Mouse (Mus musculus) heart, embryonic 15.5 days (tissue): ENCODE measurements around the gene Olfr878. TPM values are rescaled to one million over a fixed set of nuclear protein-coding genes. Genes with fewer than 3 reads are reported as not detected.

Source experiments
- ATAC-seq: fragments of 200-750 bp; cut with Nextera tagmentation; replicated peaks from 2 replicates; pipeline ENCODE4 v1.8.0; 2017; ENCODE audit warnings: low read depth, moderate TSS enrichment; ENCODE audit not compliant: insufficient number of reproducible peaks, insufficient read depth, low FRiP score
- H3K27ac ChIP-seq: fragments of 300-500 bp; sonication (generic); 2 replicates; pipeline ENCODE4 v1.5.1; 2015; ENCODE audit warnings: mild to moderate bottlenecking, inconsistent platforms
- H3K27me3 ChIP-seq: fragments of 300-500 bp; sonication (generic); 2 replicates; pipeline ENCODE4 v1.6.1; 2015; ENCODE audit warnings: inconsistent platforms
- H3K36me3 ChIP-seq: fragments of 300-500 bp; sonication (generic); 2 replicates; pipeline ENCODE4 v1.6.1; 2015; ENCODE audit warnings: mild to moderate bottlenecking, inconsistent platforms
- H3K4me1 ChIP-seq: fragments of 300-500 bp; sonication (generic); replicated peaks from 2 replicates; pipeline ENCODE4 v1.6.1; 2015; ENCODE audit warnings: inconsistent platforms
- H3K4me2 ChIP-seq: fragments of 300-500 bp; sonication (generic); 2 replicates; pipeline ENCODE4 v1.6.1; 2015; ENCODE audit warnings: inconsistent platforms, mild to moderate bottlenecking, moderate library complexity
- H3K4me3 ChIP-seq: fragments of 300-500 bp; sonication (generic); 2 replicates; pipeline ENCODE4 v1.5.1; 2015; ENCODE audit warnings: mild to moderate bottlenecking, inconsistent platforms
- H3K9ac ChIP-seq: fragments of 300-500 bp; sonication (generic); 2 replicates; pipeline ENCODE4 v1.6.1; 2015; ENCODE audit warnings: mild to moderate bottlenecking, inconsistent platforms
- H3K9me3 ChIP-seq: fragments of 300-500 bp; sonication (generic); replicated peaks from 2 replicates; pipeline ENCODE4 v1.6.1; 2016; ENCODE audit warnings: inconsistent platforms
- WGBS: fragments of 180-500 bp; shearing (Covaris S2); methylation state at CpG from one replicate; pipeline ENCODE4 v1.1.7; 2015; ENCODE audit warnings: mixed read lengths; 5-methylcytosine and 5-hydroxymethylcytosine counted together
- polyA plus RNA-seq: library from polyadenylated mRNA; unstranded; fragments of >200 nt; fragmentation: Nextera tagmentation; extraction: Ambion mirVana; gene quantifications from 2 replicates; pipeline ENCODE4 v1.2.1, GENCODE M21; 2015

Olfr878 gene
- polyA plus RNA-seq, 1 experiment from 2014 or later: not detected

- H3K36me3 ChIP-seq: no peaks in the 10 kb centered on the region
- no peaks in the 10 kb centered on the region for H3K9me3 ChIP-seq
- no peaks in the 10 kb centered on the region for H3K27me3 ChIP-seq
- H3K4me3 ChIP-seq: no peak overlapping the region
- no peak overlapping the region for H3K9ac ChIP-seq
- H3K4me1 ChIP-seq: no peaks in the 10 kb centered on the region
- no peak for ATAC-seq
- H3K27ac ChIP-seq: no peak overlapping the region
- no peak overlapping the region for H3K4me2 ChIP-seq
Measured at GRCm38 (mm10) chr9:37934146-37934545, 16.5 kb downstream of the Olfr878 start.

DNA sequence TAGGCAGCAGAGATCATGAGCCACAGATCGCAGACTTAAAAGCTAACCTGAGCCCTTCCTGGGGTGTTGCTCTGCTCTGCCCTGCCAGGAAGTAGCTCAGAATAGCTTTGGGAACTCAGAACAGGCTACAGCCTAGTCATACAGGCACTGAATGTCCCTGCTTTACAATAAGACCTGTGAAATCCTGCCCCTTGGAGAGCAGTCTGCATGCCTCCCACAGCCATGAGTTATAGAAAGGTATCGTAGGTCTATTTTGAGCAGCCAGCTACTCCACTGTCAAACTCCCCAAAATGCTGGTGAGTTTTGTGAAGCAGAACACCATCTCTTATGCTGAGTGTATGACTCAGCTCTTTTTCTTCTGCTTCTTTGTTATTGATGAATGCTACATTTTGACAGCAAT is 23.5 kb downstream of the Olfr878 start:
- no peaks in the 10 kb centered on the region for H3K27me3 ChIP-seq
- WGBS: 84% methylated on average over 2 of the region's 2 CpGs
- no peak overlapping the region for H3K4me3 ChIP-seq
- H3K36me3 ChIP-seq: no peaks in the 10 kb centered on the region
- no peak overlapping the region for H3K27ac ChIP-seq
- no peaks in the 10 kb centered on the region for H3K4me1 ChIP-seq
- H3K9me3 ChIP-seq: no peaks in the 10 kb centered on the region
- no peak overlapping the region for H3K9ac ChIP-seq
- H3K4me2 ChIP-seq: no peak overlapping the region
- ATAC-seq: no peak

Other genes starting within 250 kb of the Olfr878 start
- 0.05 and 0.08 TPM in 2 replicates for gene Panx3, start 248.6 kb upstream of the Olfr878 start, polyA plus RNA-seq
- not detected in 2 replicates for gene Olfr160, start 201.6 kb upstream of the Olfr878 start, polyA plus RNA-seq
- not detected in 2 replicates for gene Olfr874, start 172.7 kb upstream of the Olfr878 start, polyA plus RNA-seq
- gene Olfr875, start 146.0 kb upstream of the Olfr878 start, polyA plus RNA-seq: not detected in 2 replicates
- not detected in 2 replicates for gene Olfr876, start 114.8 kb upstream of the Olfr878 start, polyA plus RNA-seq
- gene Olfr877, start 63.6 kb upstream of the Olfr878 start, polyA plus RNA-seq: not detected in 2 replicates
- not detected in 2 replicates for gene Olfr145, start 21.1 kb upstream of the Olfr878 start, polyA plus RNA-seq
- not detected in 2 replicates for gene Olfr881, start 74.0 kb downstream of the Olfr878 start, polyA plus RNA-seq
- not detected in 2 replicates for gene Olfr883, start 108.0 kb downstream of the Olfr878 start, polyA plus RNA-seq
- not detected in 2 replicates for gene Olfr884, start 128.7 kb downstream of the Olfr878 start, polyA plus RNA-seq
- not detected in 2 replicates for gene Olfr885, start 143.5 kb downstream of the Olfr878 start, polyA plus RNA-seq
- gene Olfr887, start 166.2 kb downstream of the Olfr878 start, polyA plus RNA-seq: not detected in 2 replicates
- gene Olfr888, start 190.3 kb downstream of the Olfr878 start, polyA plus RNA-seq: not detected in 2 replicates
- gene Olfr889, start 197.4 kb downstream of the Olfr878 start, polyA plus RNA-seq: 0.03 TPM in 1 of 2 replicates, not detected in the other
- gene Olfr890, start 224.7 kb downstream of the Olfr878 start, polyA plus RNA-seq: not detected in 2 replicates